Mouse (Mus musculus): ENCODE results near the gene Cmtm8. TPM values are rescaled to one million over a fixed set of nuclear protein-coding genes. Genes with fewer than 3 reads are reported as not detected.

Cmtm8 gene
- polyA plus RNA-seq, 1 experiment from 2014 or later, result 63.7 TPM

DNA sequence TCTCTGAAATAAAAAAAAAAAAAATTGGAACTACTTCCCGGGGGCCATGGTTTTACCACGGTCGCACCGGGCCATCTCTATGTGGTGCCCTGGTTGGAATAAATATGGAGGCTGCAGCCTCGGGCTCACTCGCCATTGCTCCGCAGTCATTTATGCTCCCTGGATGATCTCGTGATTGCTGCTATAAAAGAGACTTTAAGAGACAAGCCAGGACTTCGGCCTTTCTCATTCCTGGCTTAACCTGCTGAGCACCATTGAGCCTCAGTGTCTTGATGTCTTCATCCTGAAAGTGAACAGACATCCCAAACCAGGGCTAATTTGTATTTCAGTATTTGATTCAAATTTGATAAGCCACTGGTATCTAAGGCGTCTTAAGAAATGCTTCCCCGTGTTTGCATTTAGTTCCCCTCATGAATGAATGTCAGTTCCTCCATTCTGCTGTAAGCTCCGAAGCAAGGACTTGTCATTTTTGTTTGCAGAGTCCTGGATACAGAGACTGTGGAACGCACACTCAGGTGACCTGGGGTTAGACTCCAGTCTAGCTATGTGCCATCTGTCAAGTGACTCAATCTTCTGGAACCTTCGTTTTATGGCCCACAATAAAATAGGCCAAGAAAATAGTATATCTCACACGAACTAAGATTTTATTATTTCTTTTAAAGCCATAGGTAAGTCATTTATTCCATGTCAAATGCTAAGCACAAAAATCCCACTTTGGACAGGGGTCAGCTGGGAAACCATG lies 22.2 kb downstream of the Cmtm8 start:
- no peak overlapping the region for H3K4me2 ChIP-seq
- no peaks in the 10 kb centered on the region for H3K36me3 ChIP-seq
- H3K9ac ChIP-seq, result no peak overlapping the region
- no peak overlapping the region for H3K27ac ChIP-seq
- 75% methylated on average over 15 of the region's 15 CpGs for WGBS
- no peaks in the 10 kb centered on the region for H3K27me3 ChIP-seq (replicated peaks)
- ATAC-seq (ENCODE audit: insufficient read depth, low FRiP score, low read depth), result no peak
- no peak overlapping the region for H3K4me3 ChIP-seq (replicated peaks)
- H3K9me3 ChIP-seq, result no peaks in the 10 kb centered on the region
- H3K4me1 ChIP-seq, result no peaks in the 10 kb centered on the region

- ATAC-seq (ENCODE audit: insufficient read depth, low FRiP score, low read depth), result no peak
- Histone ChIP-seq H3K27me3 (replicated peaks) (no peaks in the 10 kb centered on the region), H3K27ac (no peak overlapping the region), H3K9me3 (no peaks in the 10 kb centered on the region), H3K4me2 (no peak overlapping the region), H3K4me3 (replicated peaks) (no peak overlapping the region), H3K4me1 (no peaks in the 10 kb centered on the region), H3K9ac (no peak overlapping the region), H3K36me3 (no peaks in the 10 kb centered on the region)
- 63% methylated on average over 3 of the region's 3 CpGs for WGBS
Observed at GRCm38 (mm10) chr9:114818918-114819317, 25.0 kb downstream of the Cmtm8 start.

- H3K4me1 ChIP-seq, result no peaks in the 10 kb centered on the region
- H3K9me3 ChIP-seq, result no peaks in the 10 kb centered on the region
- H3K4me3 ChIP-seq (replicated peaks), result no peak overlapping the region
- 60% methylated on average over 7 of the region's 7 CpGs for WGBS
- H3K27me3 ChIP-seq (replicated peaks), result no peaks in the 10 kb centered on the region
- no peak for ATAC-seq (ENCODE audit: insufficient read depth, low FRiP score, low read depth)
- H3K27ac ChIP-seq, result no peak overlapping the region
- H3K4me2 ChIP-seq, result no peak overlapping the region
- no peak overlapping the region for H3K9ac ChIP-seq
- no peaks in the 10 kb centered on the region for H3K36me3 ChIP-seq
Observed at GRCm38 (mm10) chr9:114817012-114817411, 26.9 kb downstream of the Cmtm8 start.

- 0 out of 2 replicates have a peak, but pooled peaks cover 4% of the 10 kb centered on the region for H3K4me1 ChIP-seq
- no peak overlapping the region for H3K4me2 ChIP-seq
- H3K27me3 ChIP-seq (replicated peaks), result no peaks in the 10 kb centered on the region
- H3K9ac ChIP-seq, result no peak overlapping the region
- no peaks in the 10 kb centered on the region for H3K9me3 ChIP-seq
- H3K36me3 ChIP-seq, result no peaks in the 10 kb centered on the region
- no peak overlapping the region for H3K27ac ChIP-seq
- ATAC-seq (ENCODE audit: insufficient read depth, low FRiP score, low read depth), result no peak
- 89% methylated on average over 7 of the region's 7 CpGs for WGBS
- H3K4me3 ChIP-seq (replicated peaks), result no peak overlapping the region
Observed at GRCm38 (mm10) chr9:114816121-114816520, 27.8 kb downstream of the Cmtm8 start.

GRCm38 (mm10) chr9:114815315-114815714 lies 28.6 kb downstream of the Cmtm8 start:
- H3K9me3 ChIP-seq, result no peaks in the 10 kb centered on the region
- 0 out of 2 replicates have a peak, but pooled peaks cover 4% of the 10 kb centered on the region for H3K4me1 ChIP-seq
- no peaks in the 10 kb centered on the region for H3K36me3 ChIP-seq
- H3K4me2 ChIP-seq, result no peak overlapping the region
- peak; percentile 62 for ATAC-seq (ENCODE audit: insufficient read depth, low FRiP score, low read depth)
- H3K27me3 ChIP-seq (replicated peaks), result no peaks in the 10 kb centered on the region
- no peak overlapping the region for H3K27ac ChIP-seq
- H3K9ac ChIP-seq, result no peak overlapping the region
- no peak overlapping the region for H3K4me3 ChIP-seq (replicated peaks)
- WGBS, result 61% methylated on average over 4 of the region's 4 CpGs

DNA sequence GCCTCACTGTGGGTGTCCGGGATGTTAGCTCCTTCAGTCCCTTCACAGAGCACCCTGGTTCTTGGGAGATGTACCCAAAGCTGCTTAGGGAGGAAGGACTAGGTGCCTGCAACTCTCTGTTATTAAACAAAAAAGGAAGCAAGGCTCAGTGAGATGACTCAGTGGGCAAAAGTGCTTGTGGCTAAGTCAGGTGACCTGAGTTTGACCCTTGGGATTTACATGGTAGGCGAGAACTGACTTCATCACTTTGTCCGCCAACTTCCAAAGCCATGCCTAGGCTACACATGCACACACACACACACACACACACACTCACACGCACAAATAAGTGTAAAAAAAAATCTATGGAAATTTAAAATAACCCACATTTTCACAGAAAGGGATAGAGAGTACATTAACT lies 32.0 kb downstream of the Cmtm8 start:
- 67% methylated on average over 4 of the region's 4 CpGs for WGBS
- no peak overlapping the region for H3K4me3 ChIP-seq (replicated peaks)
- H3K4me1 ChIP-seq, result 0 out of 2 replicates have a peak, but pooled peaks cover 17% of the 10 kb centered on the region
- H3K27ac ChIP-seq, result no peak overlapping the region
- ATAC-seq (ENCODE audit: insufficient read depth, low FRiP score, low read depth), result no peak
- no peaks in the 10 kb centered on the region for H3K9me3 ChIP-seq
- no peak overlapping the region for H3K4me2 ChIP-seq
- H3K9ac ChIP-seq, result no peak overlapping the region
- no peaks in the 10 kb centered on the region for H3K36me3 ChIP-seq
- H3K27me3 ChIP-seq (replicated peaks), result no peaks in the 10 kb centered on the region

DNA sequence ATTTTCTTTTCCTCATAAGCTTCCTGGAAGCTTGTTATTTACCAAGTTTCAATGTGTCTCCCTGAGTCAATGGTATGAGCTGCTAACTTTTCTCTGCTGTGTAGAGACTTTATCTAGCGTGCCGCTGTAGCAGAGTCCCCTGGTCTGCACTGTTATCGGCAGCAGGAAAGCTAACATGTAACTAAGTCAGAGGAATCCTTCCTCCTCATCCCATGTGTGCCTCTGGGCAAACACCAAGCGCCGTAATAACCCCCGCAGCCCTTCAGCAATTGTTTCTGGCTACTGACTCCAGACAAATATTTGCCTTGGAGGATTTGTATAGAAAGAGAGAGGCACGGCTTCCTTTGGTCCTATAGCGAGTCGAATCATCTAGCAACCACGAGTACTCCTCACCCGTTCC lies 33.1 kb downstream of the Cmtm8 start:
- WGBS, result 58% methylated on average over 11 of the region's 11 CpGs
- Histone ChIP-seq H3K27ac (no peak overlapping the region), H3K9ac (no peak overlapping the region), H3K9me3 (no peaks in the 10 kb centered on the region), H3K27me3 (replicated peaks) (no peaks in the 10 kb centered on the region), H3K4me2 (no peak overlapping the region), H3K4me3 (replicated peaks) (no peak overlapping the region), H3K36me3 (no peaks in the 10 kb centered on the region), H3K4me1 (0 out of 2 replicates have a peak, but pooled peaks cover 17% of the 10 kb centered on the region)
- ATAC-seq (ENCODE audit: insufficient read depth, low FRiP score, low read depth), result no peak

- Histone ChIP-seq H3K4me2 (no peak overlapping the region), H3K36me3 (no peaks in the 10 kb centered on the region), H3K4me1 (peaks cover 24% of the 10 kb centered on the region; the same call in 1 of the 2 replicates), H3K9ac (no peak overlapping the region), H3K4me3 (replicated peaks) (no peak overlapping the region), H3K27ac (no peak overlapping the region), H3K9me3 (no peaks in the 10 kb centered on the region), H3K27me3 (replicated peaks) (no peaks in the 10 kb centered on the region)
- peak; percentile 82 for ATAC-seq (ENCODE audit: insufficient read depth, low FRiP score, low read depth)
- whole genome bisulfite sequencing, result 38% methylated on average over 5 of the region's 5 CpGs
Observed at GRCm38 (mm10) chr9:114808671-114809070, 35.3 kb downstream of the Cmtm8 start.

GRCm38 (mm10) chr9:114807261-114807660 lies 36.7 kb downstream of the Cmtm8 start:
- WGBS, result 56% methylated on average over 8 of the region's 8 CpGs
- H3K36me3 ChIP-seq, result no peaks in the 10 kb centered on the region
- no peak overlapping the region for H3K27ac ChIP-seq
- H3K27me3 ChIP-seq (replicated peaks), result no peaks in the 10 kb centered on the region
- H3K4me3 ChIP-seq (replicated peaks), result no peak overlapping the region
- H3K4me2 ChIP-seq, result no peak overlapping the region
- no peak overlapping the region for H3K9ac ChIP-seq
- peaks cover 24% of the 10 kb centered on the region; the same call in 1 of the 2 replicates for H3K4me1 ChIP-seq
- ATAC-seq (ENCODE audit: insufficient read depth, low FRiP score, low read depth), result no peak
- no peaks in the 10 kb centered on the region for H3K9me3 ChIP-seq

GRCm38 (mm10) chr9:114805151-114805671 lies 38.7 kb downstream of the Cmtm8 start:
- H3K27me3 ChIP-seq (replicated peaks), result no peaks in the 10 kb centered on the region
- H3K27ac ChIP-seq, result peak overlapping the region; percentile 49; the same call in 1 of the 2 replicates
- peaks cover 20% of the 10 kb centered on the region; the same call in 1 of the 2 replicates for H3K4me1 ChIP-seq
- no peaks in the 10 kb centered on the region for H3K36me3 ChIP-seq
- peak; percentile 81 for ATAC-seq (ENCODE audit: insufficient read depth, low FRiP score, low read depth)
- H3K9ac ChIP-seq, result no peak overlapping the region
- no peaks in the 10 kb centered on the region for H3K9me3 ChIP-seq
- H3K4me2 ChIP-seq, result peak overlapping the region; percentile 9; the same call in 1 of the 2 replicates
- WGBS, result 36% methylated on average over 19 of the region's 19 CpGs
- H3K4me3 ChIP-seq (replicated peaks), result no peak overlapping the region

GRCm38 (mm10) chr9:114802191-114802590 lies 41.8 kb downstream of the Cmtm8 start:
- 81% methylated on average over 1 of the region's 1 CpGs for WGBS
- Histone ChIP-seq H3K4me1 (peaks cover 14% of the 10 kb centered on the region; the same call in 1 of the 2 replicates), H3K4me2 (no peak overlapping the region), H3K4me3 (replicated peaks) (no peak overlapping the region), H3K9me3 (no peaks in the 10 kb centered on the region), H3K36me3 (no peaks in the 10 kb centered on the region), H3K27ac (no peak overlapping the region), H3K9ac (no peak overlapping the region), H3K27me3 (replicated peaks) (no peaks in the 10 kb centered on the region)
- no peak for ATAC-seq (ENCODE audit: insufficient read depth, low FRiP score, low read depth)

DNA sequence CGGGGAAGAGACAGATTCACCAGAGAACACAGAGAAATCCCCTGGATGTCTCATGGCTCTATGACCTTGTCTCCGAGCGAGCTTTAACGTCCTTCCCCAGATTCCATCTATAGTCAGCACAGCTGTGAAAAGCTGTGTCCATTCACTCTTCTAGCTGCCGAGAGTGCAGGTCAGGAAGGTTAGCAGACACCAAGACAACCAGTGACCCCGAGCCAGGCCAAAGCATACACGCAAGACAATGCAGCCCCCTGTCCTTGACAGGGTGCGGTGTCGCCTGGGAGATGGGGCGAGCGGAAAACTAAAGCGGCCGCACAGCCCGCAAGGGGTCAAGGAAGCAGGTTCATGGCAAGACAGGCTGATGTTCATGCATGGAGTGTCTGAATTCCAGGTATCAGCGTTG lies 42.7 kb downstream of the Cmtm8 start:
- H3K9ac ChIP-seq, result no peak overlapping the region
- WGBS, result 44% methylated on average over 15 of the region's 15 CpGs
- no peaks in the 10 kb centered on the region for H3K27me3 ChIP-seq (replicated peaks)
- no peak for ATAC-seq (ENCODE audit: insufficient read depth, low FRiP score, low read depth)
- H3K4me1 ChIP-seq, result peaks cover 14% of the 10 kb centered on the region; the same call in 1 of the 2 replicates
- H3K4me3 ChIP-seq (replicated peaks), result no peak overlapping the region
- H3K36me3 ChIP-seq, result no peaks in the 10 kb centered on the region
- no peak overlapping the region for H3K4me2 ChIP-seq
- H3K9me3 ChIP-seq, result no peaks in the 10 kb centered on the region
- no peak overlapping the region for H3K27ac ChIP-seq
